Mouse (Mus musculus) embryo, embryonic 11.5 days (tissue): ENCODE measurements around the gene Gm7682.
"Not testable (repeated sequence)": the region's sequence is repeated elsewhere in the genome, so short reads cannot be mapped to it uniquely, and the experiment has no call there.

Source experiments
- DNase-seq: peaks from one replicate; pipeline ENCODE4 v3.0.0-alpha.2; 2012; ENCODE audit warnings: low read depth, low spot score

Gene Gm7682

GRCm38 (mm10) chr5:94445484-94445883, at the start of gene Gm7682:
Gene Gm7682 (plus strand): TSS chr5:94445784.
- DNase-seq = not testable (repeated sequence)
